Mouse (Mus musculus) gastrocnemius, postnatal 36 days (tissue): Measurements from ENCODE around the gene Tle3. TPM values are rescaled to one million over a fixed set of nuclear protein-coding genes. Genes with fewer than 3 reads are reported as not detected.

ENCODE experiments used
- DNase-seq, 2 experiments: peaks; one replicate each; pipeline ENCODE4 v3.0.0; 2022
- intact Hi-C: fragments of 180-260 bp; cut with DNase I; formaldehyde crosslinking; loops from one replicate; pipeline ENCODE4 v1.15.1; 2025
- long read RNA-seq, 2 experiments: library from polyadenylated mRNA; stranded (forward); transcript quantifications; one replicate each; pipeline ENCODE4 v2.0.0; 2021
- total RNA-seq, 2 experiments: library from RNA; stranded (reverse); gene quantifications; 2 replicates each; pipeline ENCODE4 v1.2.3; 2021

Tle3 gene
- 1 to 10 TPM; 6.3 to 7.0 TPM for total RNA-seq
- long read RNA-seq, experiment 1, partial matches to known transcripts, result 2 of 3 reads
- long read RNA-seq, experiment 1, other reads (novel, unspliced or antisense), result 1 of 3 reads
- long read RNA-seq, experiment 2, partial matches to known transcripts, result 0 of 2 reads
- long read RNA-seq, experiment 2, other reads (novel, unspliced or antisense), result 2 of 2 reads

DNA sequence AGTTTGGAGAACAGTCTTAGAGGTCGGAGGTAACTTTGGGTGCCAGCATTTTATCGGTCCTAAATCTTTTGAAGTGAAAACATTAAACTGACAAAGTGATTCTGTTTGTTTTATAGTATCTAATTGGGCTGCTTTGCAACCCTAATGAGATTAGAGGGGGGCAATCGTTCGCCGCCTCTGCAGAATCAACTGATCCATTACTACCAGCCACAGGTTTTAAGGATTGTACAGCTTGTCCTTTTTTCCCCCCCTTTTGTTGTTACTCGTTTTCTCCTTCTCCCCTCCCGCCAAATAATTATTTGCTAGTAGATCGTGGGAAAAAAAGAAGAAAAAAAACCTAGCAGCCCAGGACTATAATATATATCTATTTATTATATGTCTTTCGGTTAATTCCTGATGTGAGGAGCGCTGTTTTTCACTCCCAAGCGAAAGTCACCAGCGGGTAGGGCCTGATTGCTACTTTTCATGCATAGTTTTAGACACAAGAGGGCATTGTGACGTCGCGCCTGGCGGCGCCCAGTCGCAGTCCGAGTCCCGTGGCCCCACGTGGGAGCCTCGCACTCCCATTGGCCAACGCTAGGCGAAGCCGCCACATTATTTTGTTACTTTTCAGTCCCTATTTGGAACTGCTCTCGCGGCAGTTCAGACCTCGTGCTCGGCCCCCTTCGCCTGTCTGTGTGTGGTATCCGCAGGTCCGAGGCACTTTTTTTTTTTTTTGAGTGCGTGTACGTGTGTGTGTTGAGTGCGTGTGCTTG, at the start of gene Tle3:
Tle3 (plus strand) TSS at position 612 of the 755 bp plus-strand sequence.
- peak; percentile 94 to 98 for DNase-seq
- intact Hi-C loops, result loop anchor here (2.0 kb wide), 1 partner anchor 283 kb away; no protein-coding TSS in a partner anchor

DNA sequence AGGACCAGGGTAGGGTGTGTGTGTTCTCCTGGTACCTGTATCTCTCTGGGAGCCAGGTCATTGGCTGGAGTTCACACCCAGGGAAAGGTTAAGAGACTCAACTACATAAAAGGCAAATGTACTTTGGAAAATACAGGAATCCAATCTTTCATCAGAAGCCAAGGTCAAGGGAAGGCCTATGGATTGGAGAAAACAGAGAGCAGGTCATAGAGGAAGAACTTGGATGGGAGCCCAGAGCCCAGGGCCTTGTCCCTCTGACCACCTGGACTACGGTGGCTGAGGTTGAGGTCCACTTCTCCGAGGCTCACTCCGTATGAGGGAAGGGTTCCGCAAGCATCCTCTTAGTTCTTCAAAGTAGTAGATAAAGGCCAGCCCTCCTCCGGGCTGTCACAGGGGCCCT, 48.9 kb upstream of the Tle3 start:
- DNase-seq, result no peak
- intact Hi-C loops, result no loop called here

DNA sequence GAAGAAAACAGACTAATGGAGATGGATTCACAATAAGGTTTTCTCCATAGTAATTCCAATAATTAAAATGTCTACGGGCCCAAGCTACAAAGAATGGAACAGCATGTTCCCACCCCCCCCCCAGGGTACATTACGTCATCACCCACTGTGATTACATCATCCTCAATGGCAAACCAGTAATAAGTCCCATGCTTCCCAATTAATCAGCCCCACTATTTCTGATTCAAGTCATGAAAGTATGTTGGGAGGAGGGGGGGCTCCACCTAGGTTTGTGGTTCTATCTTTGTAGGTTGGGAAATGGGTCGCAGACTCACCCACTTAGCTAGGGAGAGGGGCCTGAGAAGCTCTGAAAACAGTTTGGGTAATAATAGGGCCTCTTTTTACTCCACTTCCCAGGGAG, 48.3 kb upstream of the Tle3 start:
- no peak for DNase-seq
- intact Hi-C loops, result no loop called here

DNA sequence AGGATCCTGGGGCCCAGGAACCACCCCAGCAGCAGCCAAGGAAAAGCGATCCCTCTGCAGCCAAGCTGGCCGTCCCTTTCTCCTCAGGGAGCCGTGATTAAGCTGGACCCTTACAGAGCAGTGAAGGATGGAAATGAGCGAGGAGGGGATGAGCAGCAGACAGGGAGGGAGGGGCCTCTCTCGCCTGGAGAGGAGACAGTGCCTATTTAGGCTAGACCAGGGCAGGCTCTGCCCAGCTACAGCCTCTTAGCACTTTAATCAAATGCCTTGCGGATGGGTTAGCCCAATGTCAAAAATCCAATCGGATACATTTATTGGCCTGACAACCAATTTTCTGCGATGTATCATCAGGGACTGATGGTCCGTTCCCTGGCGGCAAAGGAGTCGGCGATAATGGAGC, 47.8 kb upstream of the Tle3 start:
- no peak for DNase-seq
- intact Hi-C loops, result no loop called here

DNA sequence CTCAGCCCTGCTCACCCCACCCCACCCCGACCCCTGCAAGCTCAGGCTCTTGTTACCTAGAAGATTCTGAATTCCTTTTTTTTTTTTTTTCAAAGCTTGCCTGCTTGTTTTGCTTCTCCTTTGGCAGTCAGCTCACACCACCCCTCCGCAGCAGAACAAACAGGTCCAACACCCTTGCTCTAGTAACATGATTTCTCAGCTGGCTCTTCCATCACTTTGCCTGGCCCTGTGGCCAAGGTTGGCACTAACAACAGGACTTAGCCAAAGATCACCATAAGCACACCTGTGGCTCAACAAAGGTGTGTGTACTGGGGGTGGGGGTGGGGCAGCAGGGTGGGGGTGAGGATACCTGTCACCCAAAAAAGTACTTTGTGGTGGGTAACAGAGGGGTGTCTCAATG, 47.2 kb upstream of the Tle3 start:
- intact Hi-C loops, result no loop called here
- DNase-seq, result no peak

DNA sequence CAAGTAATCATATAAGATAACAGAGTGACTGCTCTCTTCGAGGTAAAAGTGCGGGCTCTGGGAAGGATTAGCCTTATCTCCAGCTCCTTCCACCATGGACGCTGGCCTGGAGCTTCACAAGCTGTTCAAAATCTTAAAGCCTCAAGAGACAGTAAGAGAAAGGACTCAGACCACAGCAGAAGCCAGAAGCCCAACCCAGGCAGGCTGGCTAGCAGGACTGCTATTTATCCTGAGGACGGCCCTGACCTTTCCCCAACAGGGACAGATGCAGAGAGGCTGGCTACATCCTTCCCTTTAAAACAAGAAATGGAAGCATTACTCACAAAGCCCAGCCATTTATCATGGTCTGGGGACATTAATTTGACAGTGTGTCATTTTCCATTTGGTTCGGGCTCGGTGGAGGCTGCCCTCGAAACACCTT, 46.2 kb upstream of the Tle3 start:
- no peak for DNase-seq
- intact Hi-C loops, result no loop called here

DNA sequence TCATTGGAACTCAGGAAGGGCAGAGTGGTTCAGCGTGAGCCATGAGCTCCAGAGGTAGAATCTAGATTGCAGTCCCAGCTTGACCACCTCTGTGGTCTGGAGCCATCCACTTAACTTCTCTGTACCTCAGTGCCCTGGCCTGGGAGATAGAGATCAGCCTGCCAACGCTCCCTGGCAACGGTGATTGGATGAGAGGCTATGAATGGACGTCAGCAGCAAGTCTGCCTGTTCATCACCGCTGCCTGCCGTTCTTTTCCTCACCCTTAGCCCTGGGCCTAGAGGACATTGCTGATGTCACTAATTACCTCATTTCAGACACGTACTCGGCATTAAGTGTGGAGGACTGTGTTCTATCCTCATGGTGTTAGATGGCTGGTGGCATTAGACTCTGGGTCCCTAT, 45.2 kb upstream of the Tle3 start:
- DNase-seq, result no peak
- intact Hi-C loops, result no loop called here

DNA sequence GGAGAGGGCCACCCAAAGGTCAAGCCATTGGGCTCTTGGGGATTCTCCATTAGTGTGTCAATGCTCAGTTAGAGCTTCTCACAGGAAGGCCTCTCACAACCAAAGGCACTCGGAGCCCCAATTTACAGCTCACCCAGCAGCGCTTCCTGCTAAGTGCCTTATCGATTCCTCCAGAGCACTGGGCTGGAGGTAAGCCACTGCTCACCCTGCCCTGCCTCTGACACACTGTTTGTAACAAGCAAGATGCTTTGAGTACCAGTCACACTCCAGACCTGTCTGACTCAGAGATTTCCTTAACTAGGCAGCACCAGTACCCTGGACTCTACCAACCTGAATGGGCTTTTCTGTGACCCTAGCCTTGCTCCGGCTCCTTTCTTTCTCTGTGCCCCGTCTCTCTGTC, 44.0 kb upstream of the Tle3 start:
- intact Hi-C loops, result no loop called here
- no peak for DNase-seq

DNA sequence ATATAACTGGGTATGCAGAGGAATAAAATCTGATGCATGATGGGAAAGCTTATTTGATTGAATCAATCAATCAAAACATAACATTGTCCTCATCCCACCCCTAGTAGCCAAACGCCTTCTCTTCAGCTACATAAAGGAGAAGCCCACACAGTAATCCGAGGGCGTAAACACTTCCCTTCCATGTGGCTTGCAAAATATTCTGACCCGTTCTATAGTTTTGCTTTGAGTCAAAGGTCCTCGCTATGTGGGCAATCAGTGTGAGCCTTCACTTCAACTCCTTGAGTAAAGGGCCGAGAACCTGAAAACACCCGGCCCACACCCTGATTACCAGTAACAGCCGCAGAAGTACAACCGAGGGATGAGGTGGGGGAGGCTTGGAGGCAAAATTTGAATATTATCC, 41.4 kb upstream of the Tle3 start:
- no peak for DNase-seq
- intact Hi-C loops, result no loop called here

DNA sequence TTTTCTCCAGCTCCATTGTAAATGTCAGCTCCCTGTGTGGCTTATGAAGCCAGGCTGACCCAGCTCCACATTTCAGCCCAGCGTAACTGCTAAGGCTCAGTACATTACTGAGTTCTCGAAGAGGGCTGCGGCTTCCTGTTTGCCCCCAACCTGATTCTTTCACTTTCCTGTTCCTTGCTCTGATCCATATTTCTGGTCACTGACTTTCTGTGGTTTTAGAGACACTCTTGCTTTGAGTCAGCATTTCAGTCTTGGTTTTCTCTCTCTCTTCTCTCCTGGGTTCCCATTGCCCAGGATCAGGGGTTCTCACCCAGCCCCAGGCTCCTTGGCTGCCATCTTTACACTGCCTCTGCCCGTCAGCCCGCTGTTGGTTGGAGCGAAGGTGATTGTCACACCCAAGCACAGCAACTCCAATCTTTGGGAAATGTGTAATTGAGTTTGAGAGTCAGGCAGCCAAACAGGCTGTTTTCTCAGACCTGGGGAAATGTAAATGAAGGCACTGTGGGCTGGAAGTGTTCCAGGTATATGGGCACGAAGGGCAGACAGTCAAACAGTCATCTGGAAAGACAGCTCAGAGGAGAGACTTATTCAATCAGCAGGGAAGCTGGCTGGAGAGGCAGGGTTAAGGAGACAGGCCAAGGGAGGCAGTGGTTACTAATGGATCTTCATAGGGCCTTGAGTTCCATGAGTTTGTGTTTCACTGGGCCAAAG, 39.8 kb upstream of the Tle3 start:
- DNase-seq, result no peak
- intact Hi-C loops, result no loop called here

DNA sequence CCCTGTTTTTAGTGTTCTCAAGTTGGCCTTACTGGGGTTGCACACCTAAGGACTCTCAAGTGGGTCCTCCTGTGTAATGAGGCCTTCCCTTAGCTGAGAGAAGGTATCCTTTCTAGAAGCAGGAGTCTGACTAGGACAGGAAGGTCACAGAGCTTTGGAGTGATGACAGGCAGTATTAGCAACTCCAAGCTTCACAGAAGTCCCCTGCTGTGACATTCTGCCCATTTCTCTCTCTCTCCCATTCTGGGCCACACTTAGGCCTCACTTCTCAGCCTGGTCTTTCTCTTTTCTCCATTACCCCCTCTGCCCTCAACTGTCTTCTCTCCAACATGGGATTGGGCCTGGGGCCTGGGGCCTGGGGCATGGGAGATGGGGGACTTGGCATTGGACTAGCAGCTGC, 36.0 kb upstream of the Tle3 start:
- no peak for DNase-seq
- intact Hi-C loops, result no loop called here

DNA sequence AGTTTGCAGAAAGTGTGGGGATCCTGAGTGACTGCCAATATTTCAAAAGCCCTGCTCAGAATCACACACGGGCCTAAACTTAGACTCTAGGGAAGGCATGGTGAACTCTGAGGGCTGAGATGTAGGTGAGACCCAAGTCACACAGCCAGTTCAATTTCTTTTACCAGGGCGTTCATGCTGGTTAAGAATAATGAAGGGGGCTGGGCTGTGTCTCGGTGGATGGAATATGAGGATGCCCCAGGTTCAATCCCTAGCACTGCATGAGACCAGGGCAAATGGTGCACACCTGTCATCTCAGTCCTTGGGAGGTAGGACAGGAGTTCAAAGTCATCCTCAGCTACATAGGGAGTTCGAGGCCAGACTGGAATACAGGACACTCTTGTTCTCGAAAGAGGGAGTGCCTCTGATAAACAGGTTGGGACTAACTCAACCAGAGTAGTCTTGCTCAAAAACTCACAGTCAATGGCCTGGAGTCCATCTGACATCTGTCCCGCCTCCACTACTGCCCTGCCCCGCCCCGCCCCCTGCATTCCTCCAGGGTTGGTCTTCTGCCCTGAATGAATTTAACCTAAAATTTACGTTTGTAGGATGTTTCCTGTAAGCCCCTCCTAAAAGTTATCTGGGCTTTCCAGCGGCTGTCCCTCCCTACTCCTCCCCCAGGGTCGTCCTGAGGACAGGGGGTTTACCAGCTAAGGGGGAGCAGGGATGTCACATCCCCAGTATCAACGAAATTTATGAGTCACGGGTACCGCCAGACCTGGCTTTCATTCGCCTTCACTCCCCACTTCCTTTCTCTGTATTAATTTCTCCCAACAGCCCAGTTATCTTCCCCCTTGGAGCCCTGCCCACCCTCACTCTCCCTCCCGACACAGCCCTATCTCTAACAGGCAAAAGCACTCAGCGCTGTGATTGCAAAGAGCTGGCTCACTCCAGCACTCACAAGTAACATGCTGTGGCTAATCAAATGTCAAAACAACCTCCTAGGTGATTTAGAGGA, 35.3 kb upstream of the Tle3 start:
- no peak for DNase-seq
- intact Hi-C loops, result no loop called here

DNA sequence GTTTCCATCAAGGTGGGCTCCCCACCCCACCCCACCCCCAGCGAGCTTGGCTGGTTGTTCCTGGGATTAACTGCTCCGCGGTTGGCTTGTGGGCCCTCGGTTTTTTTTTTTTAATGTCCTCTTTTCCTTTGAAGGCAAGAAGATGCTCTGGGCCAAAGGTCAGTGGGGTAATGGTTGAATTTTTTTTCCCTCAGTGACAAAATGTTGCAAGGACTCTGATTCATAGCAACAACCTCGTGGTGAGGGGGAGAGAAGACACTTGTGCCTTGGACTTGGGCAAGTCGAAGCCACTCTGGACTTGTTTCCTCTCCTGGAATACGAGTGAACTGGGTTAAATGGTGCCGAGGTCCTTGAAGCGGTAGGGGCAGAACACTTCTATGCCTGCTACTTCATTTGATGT, 34.5 kb upstream of the Tle3 start:
- no peak for DNase-seq
- intact Hi-C loops, result no loop called here

DNA sequence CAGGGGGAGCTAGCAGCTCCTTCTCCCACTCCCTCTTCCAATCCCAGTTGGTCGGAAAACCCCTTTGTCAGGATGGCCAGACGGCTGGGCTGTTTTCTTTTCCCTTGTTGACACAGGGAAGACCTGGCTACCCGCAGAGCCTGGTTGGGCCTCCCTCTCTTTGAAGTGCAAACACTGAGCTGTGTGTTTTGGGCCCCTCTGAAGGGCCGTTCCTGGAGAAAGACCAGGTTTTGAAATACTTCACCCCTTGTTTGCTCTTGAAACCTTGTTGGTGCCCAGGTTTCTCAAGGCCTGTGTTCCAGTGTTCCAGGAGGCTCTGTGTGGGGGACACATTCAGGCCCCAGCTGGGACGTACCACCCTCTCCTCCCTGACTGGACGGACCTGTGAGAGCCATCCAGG, 32.9 kb upstream of the Tle3 start:
- no peak for DNase-seq
- intact Hi-C loops, result no loop called here

DNA sequence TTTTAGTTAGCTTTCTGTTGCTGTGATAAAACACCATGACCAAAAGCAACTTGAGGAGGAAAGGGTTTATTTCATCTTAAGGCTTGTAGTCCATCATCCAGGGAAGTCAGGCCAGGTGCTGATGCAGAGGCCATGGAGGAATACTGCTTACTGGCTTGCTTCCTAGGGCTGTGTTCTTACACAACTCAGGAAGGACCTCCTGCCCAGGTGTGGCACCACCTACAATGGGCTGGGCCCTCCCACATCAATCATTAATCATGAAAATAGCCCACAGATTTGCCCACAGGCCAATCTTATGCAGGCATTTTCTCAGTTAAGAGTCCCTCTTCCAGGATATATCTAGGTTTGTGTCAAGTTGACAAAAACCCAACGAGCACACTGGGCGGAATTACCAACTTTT, 31.8 kb upstream of the Tle3 start:
- intact Hi-C loops, result no loop called here
- DNase-seq, result no peak

DNA sequence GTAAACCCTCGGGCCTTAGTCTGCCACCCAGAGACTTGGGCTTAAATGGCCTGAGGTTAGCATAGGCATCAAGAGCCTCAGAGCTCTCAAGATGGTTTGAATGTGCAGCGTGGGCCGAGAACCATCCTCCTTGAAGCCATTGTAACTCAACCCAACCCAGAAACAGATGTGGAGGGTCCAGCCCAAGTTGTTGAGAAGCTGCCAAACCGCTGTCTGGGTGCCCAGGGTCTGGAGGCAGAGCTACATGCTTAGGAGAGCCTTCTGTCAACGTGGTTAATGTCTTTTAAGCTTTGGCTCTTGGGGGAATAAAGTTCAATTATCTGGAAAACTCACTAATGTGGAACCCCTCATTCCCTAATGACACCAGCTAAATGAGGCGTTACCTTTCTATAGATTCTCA, 29.9 kb upstream of the Tle3 start:
- no peak for DNase-seq
- intact Hi-C loops, result no loop called here

DNA sequence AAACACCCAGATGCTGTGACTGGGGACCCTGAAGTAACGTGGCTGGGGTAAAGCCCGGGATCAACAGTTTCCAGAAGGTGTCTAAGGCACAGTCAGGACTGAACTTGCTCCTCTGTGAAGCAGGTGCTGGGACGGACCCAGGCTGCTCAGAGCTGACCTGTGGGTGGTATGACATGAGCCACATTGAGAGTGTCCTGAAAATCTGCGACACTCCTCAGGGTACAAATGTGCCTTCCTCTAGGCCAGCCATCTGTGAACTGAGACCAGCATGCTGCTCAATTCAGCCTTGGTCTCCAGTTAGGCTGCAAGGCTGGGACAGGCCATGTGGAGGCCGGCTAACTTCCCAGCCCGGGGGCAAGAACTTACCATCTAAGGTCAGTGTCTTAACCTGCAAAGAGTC, 27.5 kb upstream of the Tle3 start:
- no peak for DNase-seq
- intact Hi-C loops, result no loop called here

DNA sequence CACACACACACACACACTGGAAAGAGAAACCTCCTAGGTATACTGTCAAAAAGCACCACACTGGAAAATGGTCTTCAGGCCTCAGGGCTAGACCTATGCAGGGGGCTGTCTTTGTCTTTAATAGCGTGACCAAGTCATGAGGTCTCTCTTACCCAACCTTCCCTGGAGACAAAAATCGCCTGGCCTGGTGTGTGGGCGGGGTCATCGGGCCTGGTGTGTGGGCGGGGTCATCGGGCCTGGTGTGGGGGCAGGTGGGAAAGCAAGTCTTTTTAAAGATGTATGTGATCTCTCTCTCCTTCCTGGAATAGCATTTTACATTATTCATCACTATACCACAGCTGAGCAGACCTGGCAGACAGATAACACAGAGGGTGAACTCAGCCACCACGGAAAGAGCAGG, 25.2 kb upstream of the Tle3 start:
- DNase-seq, result no peak
- intact Hi-C loops, result no loop called here

DNA sequence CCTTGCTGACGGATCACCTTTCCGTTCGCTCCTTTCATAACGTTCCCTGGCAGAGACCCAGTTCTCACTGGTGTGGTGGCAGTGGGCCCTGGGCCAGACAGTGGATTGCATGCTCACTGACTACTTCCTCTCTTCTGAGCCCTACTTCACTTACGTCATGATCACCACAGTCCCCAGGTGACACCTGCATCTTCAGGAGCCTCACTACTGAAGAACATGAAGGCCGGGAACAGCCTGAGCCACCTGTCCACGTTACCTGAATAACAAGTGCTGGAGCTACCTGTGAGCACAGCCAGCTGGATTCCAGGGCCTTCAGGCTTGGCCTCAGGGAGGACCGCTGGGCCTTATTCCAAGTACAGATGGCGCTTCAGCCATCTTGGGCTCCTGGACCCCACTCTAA, 24.1 kb upstream of the Tle3 start:
- DNase-seq, result no peak
- intact Hi-C loops, result no loop called here

DNA sequence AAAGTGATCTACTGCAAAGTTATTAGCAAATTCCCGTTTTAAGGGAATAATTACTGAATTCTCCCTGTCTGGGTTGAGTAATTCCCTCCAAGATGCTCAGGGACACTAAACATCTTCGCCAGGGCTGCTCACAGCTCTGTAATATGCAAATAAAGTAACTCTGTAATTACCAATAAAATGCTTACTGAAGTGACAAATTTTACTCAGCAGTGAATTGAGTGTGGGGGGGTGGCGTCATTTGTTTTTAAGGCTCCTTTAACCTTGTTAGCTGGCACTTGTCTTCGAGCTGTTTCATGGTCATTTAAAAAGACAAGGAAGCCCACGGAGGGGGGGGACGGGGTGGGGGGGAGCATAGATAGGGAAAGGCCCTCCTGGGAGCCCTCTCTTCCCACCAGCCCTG, 23.6 kb upstream of the Tle3 start:
- intact Hi-C loops, result no loop called here
- DNase-seq, result no peak

DNA sequence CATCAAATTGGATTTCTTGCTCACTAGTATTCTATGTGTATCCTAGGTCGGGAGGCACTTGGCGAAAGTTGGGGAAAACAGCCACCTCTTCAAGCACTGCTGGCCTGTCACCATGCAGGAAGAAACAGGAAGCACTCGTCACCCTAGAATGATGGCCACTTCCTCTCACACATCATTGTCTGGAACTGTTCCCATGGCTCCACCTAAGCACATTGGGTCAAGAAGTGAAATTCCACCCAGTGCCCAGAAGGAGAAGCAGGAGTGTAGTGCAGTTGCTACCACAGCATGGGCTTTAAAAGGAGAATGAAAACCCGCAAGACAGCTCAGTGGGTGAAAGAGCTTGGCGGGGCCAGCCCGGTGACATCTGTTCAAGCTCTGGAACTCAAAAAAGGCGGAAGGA, 22.5 kb upstream of the Tle3 start:
- intact Hi-C loops, result no loop called here
- DNase-seq, result no peak
